Mouse (Mus musculus) T-helper 2 cell (primary cell): Measurements from ENCODE around the gene Olfr294.

Experiments used
- in situ Hi-C: fragments of 300-600 bp; cut with MboI, MseI; formaldehyde crosslinking; loops from one replicate; pipeline ENCODE4 v1.15.1; 2025; ENCODE audit warnings: high pct_unique_total_duplicates

Olfr294 gene

GRCm38 (mm10) chr7:86616543-86616942, at the start of gene Olfr294:
Gene Olfr294 (minus strand): TSS chr7:86616643.
- in situ Hi-C loops = no loop called here

GRCm38 (mm10) chr7:86648761-86649160, 32.3 kb upstream of the Olfr294 start, which contains the start of gene Olfr293:
Gene Olfr293 (plus strand): TSS chr7:86649061.
- in situ Hi-C loops = no loop called here

- in situ Hi-C loops = no loop called here
Observed at GRCm38 (mm10) chr7:86583562-86583961, 32.9 kb downstream of the Olfr294 start, which contains the start of gene Olfr295. Gene Olfr295 (plus strand): TSS chr7:86583862.
